Mouse (Mus musculus): ENCODE measurements at regions not wholly inside any gene's neighbourhood (a gene's known extent, or its start where the extent isn't known, plus 50 kb on each side); places are given as distances from the start of the nearest gene placed in this dataset.

- no peak for DNase-seq (ENCODE audit: low spot score in 2 of 2)
Observed at GRCm38 (mm10) chr14:123081016-123081714, 97.3 kb upstream of the Tmtc4 start.

- no peak for DNase-seq (ENCODE audit: low spot score in 2 of 2)
Observed at GRCm38 (mm10) chr14:123079733-123080132, 95.9 kb upstream of the Tmtc4 start.

- DNase-seq (ENCODE audit: low spot score in 2 of 2) = no peak
Observed at GRCm38 (mm10) chr14:123078804-123079203, 95.0 kb upstream of the Tmtc4 start.

DNA sequence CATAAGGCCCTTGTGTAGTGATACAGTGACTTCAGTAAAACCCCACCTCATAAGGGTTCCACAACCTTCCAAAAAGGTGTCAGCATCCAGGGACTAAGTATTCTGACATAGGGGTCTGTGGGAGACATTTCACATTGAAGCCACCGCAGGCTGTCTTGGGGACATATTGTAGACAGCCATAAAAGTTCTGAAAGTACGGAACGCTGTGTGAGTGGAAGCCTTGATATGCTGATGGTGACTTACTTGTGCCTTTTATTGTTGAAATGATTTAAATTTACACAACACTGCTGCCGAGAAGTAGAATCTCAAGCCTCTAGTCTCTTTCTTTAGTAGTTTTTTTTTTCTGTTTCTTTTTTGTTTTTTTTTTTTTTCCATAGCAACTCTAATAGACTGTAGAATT is 82.5 kb upstream of the Tmtc4 start:
- no peak for DNase-seq (ENCODE audit: low spot score in 2 of 2)

- DNase-seq (ENCODE audit: low spot score in 2 of 2) = no peak
Observed at GRCm38 (mm10) chr14:123065566-123065965, 81.7 kb upstream of the Tmtc4 start.

DNA sequence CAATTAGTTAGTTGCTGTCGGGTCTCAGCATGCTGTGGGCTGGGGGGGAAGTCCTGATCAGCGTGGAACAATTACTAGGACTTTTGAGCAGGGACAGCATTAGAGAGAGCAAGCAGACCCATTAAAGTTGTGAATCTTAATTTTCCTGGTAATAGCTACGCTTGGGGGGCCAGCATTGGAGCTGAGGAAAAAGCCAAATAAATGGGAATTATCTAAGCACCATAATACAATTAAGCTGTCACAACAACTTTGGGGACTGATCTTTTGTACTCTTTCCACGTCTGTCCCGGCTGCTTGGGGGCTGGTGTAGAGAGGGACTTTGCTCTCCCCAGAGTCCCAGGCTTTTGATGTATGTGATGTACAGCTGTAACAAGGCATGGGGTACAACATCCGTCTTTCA is 81.3 kb upstream of the Tmtc4 start:
- no peak for DNase-seq (ENCODE audit: low spot score in 2 of 2)

DNA sequence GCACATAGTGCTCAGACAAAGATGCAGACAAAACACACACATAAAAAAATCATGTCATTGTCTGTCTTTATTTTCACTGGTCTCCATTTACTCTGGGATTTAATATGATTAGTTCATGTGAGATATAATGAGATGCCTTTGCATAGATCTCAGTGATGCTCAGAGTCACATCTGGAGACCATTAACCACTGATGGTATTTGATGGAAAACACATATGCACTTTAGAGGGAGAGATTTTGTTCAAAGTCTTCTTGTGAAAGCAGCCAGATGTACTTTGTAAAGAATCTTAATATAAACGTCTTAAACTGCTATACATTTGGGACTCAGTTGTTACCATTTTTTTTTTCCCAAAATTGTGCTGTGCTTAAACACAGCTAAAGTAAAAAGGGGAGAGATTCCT is 79.1 kb upstream of the Tmtc4 start:
- DNase-seq (ENCODE audit: low spot score in 2 of 2) = no peak

- no peak for DNase-seq (ENCODE audit: low spot score in 2 of 2)
Observed at GRCm38 (mm10) chr14:123056976-123057375, 73.1 kb upstream of the Tmtc4 start.

GRCm38 (mm10) chr14:123048451-123048850 is 64.6 kb upstream of the Tmtc4 start:
- no peak for DNase-seq (ENCODE audit: low spot score in 2 of 2)

DNA sequence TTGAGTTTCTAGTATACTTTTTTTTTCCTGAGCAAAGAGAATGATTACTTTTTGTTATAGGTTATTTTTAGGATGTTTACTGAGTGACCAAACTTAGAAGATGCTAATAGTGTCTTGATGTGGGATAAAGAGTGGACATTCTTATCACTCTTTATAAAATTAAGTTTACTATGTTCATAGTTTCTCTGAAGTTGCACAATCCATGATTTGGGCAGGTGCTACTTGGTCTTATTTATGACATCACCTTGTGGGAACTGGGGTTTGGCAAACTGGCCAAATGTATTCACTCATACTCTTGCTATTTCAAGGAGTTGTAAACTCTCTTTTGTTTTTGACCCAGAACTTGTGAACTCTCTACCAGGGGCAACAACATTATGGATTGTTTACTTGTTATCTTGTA is 56.2 kb upstream of the Tmtc4 start:
- DNase-seq (ENCODE audit: low spot score in 2 of 2) = no peak

DNA sequence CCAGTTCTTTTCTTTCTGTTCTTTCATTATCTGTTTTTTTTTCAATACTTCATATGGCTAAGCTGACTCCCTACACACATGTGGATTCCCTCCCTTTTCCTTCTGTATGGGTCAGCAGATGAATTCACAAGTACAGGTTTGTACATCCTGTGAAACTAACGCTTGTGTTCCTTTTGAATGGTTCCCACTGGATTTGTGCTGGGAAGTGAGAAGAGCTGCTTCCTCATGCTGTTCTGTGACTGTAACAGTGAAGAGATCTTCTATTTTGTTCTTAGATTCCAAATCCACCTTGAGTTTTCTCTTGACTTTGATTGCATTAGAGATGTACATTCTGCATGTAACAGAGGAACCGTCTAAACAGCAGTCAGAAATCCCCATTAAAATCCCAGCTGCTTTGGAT is 53.6 kb upstream of the Tmtc4 start:
- DNase-seq (ENCODE audit: low spot score in 2 of 2) = no peak
